Mouse (Mus musculus): ENCODE results near the gene Tcam1.
A peak's percentile ranks its signal among the peaks of the same experiment; 100 is the strongest.

DNA sequence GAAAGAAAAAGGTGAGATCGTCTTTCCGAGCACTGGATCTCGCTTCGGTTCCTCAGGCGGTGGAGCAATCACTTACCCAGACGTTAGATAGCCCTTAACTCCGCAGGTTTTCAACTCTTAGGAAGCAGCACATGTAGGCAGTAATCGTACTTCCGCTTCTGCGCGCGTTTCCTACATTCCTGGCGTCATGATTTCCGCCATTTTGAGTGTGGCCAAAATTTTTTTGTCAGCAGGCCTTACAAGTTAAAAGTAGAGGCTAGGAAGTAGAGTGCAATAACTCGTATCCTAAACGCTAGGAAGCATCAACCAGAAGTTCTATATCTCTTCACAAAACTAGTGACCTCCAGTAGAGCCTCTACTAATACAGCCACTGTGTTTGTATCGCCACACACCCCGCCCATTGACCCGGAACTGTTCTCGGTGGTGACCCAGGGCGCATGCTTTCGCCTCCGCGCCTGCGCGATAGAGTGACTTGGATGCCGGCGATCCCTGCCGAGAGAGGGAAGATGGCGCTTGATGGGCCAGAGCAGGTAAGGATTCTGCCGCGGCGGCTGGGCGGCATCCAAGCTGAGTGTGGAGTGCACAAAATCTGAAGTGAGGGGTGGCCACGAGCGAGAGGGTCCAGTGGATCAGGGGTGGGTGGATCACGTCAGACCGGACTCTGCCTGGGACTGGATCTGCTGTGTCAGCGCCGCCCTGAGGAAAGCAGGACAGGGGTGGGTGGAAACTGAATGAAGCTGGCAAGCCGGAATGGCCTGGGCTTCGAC is 20.6 kb upstream of the Tcam1 start, which contains the start of the genes Ftsj3 and Psmc5:
- TF ChIP-seq CTCF (IDR thresholded peaks at IDR 0.05; ENCODE audit: low read depth), result peak; percentile 65
- TF ChIP-seq EP300 (IDR thresholded peaks at IDR 0.05; ENCODE audit: low read depth), result no peak
